Mouse (Mus musculus) hindbrain, postnatal 0 days (tissue): ENCODE measurements at regions not wholly inside any gene's neighbourhood (a gene's known extent, or its start where the extent isn't known, plus 50 kb on each side); places are given as distances from the start of the nearest gene placed in this dataset.

Source experiments
- ATAC-seq: fragments of 200-750 bp; cut with Nextera tagmentation; 2 replicates; pipeline ENCODE4 v1.8.0; 2017; ENCODE audit warnings: mild to moderate bottlenecking, moderate TSS enrichment, moderate library complexity
- DNase-seq: peaks from one replicate; pipeline ENCODE4 v3.0.0-alpha.2; 2015; ENCODE audit warnings: low spot score
- H3K27ac ChIP-seq: fragments of 300-500 bp; sonication (generic); 2 replicates; pipeline ENCODE4 v1.5.1; 2014; ENCODE audit warnings: mild to moderate bottlenecking
- H3K27me3 ChIP-seq: fragments of 300-500 bp; sonication (generic); 2 replicates; pipeline ENCODE4 v1.6.1; 2014; ENCODE audit warnings: low read length, mixed read lengths; ENCODE audit not compliant: insufficient read depth
- H3K36me3 ChIP-seq: fragments of 300-500 bp; sonication (generic); 2 replicates; pipeline ENCODE4 v1.6.1; 2014; ENCODE audit warnings: low read length, mixed read lengths; ENCODE audit not compliant: insufficient read depth
- H3K4me1 ChIP-seq: fragments of 300-500 bp; sonication (generic); 2 replicates; pipeline ENCODE4 v1.6.1; 2014; ENCODE audit warnings: antibody characterized with exemption, low read length, mixed read lengths; ENCODE audit not compliant: insufficient read depth
- H3K4me2 ChIP-seq: fragments of 300-500 bp; sonication (generic); 2 replicates; pipeline ENCODE4 v1.6.1; 2014; ENCODE audit warnings: low read depth, mild to moderate bottlenecking, low read length, moderate library complexity, mixed read lengths
- H3K4me3 ChIP-seq: fragments of 300-500 bp; sonication (generic); 2 replicates; pipeline ENCODE4 v1.5.1; 2014; ENCODE audit warnings: low read length
- H3K9ac ChIP-seq: fragments of 300-500 bp; sonication (generic); replicated peaks from 2 replicates; pipeline ENCODE4 v1.6.1; 2014; ENCODE audit warnings: mild to moderate bottlenecking, low read length, moderate library complexity, mixed read lengths
- H3K9me3 ChIP-seq: fragments of 300-500 bp; sonication (generic); 2 replicates; pipeline ENCODE4 v1.6.1; 2016; ENCODE audit warnings: low read length, mixed read lengths
- CTCF ChIP-seq: IDR thresholded peaks from 2 replicates; pipeline ENCODE4 v1.5.1; 2016; ENCODE audit warnings: antibody characterized with exemption, control low read depth, low read depth
- WGBS: fragments of 180-500 bp; shearing (Covaris S2); extraction: QIAGEN DNeasy Blood & Tissue Kit; methylation state at CpG from one replicate; pipeline ENCODE4 v1.1.7; 2014; 5-methylcytosine and 5-hydroxymethylcytosine counted together

DNA sequence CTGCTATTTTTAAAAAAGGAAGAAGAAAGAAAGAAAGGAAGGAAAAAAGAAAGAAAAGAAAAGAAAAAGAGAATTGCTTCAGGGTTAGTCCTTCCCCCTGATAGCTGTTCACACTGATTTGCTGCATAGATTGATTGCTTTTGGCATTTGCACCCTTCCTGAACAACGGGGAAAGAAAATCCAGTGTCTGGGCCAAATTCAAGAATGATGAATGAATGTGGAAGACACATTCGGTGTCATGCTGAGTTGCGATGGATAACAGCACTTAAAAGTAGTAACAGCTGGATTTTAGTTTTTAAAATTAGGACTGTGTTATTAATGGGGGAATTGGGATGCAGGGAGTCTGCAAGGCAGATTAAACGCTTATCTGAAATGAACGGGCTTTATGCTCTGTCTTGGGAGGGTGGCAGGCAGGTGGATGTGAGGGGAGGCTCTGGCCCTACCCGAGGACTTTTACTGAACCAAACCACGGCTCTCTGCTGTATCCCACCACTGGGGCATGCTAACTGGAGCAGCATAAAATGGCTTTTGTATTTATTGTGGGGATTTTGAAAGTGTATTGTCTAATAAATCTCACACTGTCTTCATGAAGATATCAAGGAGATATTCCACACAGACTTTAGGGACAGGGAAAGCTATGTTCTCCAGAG is 114.4 kb downstream of the Lca5 start:
- H3K9me3 ChIP-seq = no peaks in the 10 kb centered on the region
- no peak overlapping the region for H3K4me3 ChIP-seq
- H3K9ac ChIP-seq = no peak overlapping the region
- DNase-seq (peak; percentile 66), ATAC-seq (peak; percentile 63)
- H3K4me1 ChIP-seq = peaks cover 4% of the 10 kb centered on the region; the same call in 1 of the 2 replicates
- no peaks in the 10 kb centered on the region for H3K36me3 ChIP-seq
- peak overlapping the region; percentile 70 for H3K27ac ChIP-seq
- H3K27me3 ChIP-seq = no peaks in the 10 kb centered on the region
- WGBS = 15% methylated on average over 7 of the region's 7 CpGs
- no peak for TF ChIP-seq CTCF
- peak overlapping the region; percentile 39 for H3K4me2 ChIP-seq

DNA sequence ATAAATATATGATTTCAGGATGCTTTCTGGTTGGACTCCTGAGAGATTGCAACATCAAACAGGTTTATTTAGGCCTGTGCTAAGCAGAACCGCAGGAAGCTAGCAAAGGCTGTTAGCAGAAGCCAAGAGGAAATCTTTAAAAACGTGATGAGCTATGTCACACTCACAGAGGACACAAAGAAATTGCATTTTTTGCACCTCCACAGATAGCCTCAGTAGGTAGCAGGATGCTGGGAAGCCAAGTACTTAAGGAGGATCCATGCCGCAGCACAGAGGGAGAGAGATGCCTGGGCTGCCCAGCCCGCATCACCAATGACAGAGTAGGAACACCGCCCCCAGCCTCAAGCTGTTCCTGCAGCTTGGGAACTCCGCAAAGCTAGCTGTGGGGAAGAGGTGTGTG is 115.0 kb downstream of the Lca5 start:
- H3K4me3 ChIP-seq = no peak overlapping the region
- peak overlapping the region; percentile 39 for H3K4me2 ChIP-seq
- 0 out of 2 replicates have a peak overlapping the region, but pooled peaks have one; percentile 35 for H3K9ac ChIP-seq
- DNase-seq (peak; percentile 76), ATAC-seq (peak; percentile 88)
- peaks cover 4% of the 10 kb centered on the region; the same call in 1 of the 2 replicates for H3K4me1 ChIP-seq
- peak overlapping the region; percentile 70 for H3K27ac ChIP-seq
- H3K36me3 ChIP-seq = no peaks in the 10 kb centered on the region
- H3K9me3 ChIP-seq = no peaks in the 10 kb centered on the region
- 4% methylated on average over 6 of the region's 6 CpGs for WGBS
- peak; percentile 29; the same call in 1 of the 2 replicates for TF ChIP-seq CTCF
- no peaks in the 10 kb centered on the region for H3K27me3 ChIP-seq

DNA sequence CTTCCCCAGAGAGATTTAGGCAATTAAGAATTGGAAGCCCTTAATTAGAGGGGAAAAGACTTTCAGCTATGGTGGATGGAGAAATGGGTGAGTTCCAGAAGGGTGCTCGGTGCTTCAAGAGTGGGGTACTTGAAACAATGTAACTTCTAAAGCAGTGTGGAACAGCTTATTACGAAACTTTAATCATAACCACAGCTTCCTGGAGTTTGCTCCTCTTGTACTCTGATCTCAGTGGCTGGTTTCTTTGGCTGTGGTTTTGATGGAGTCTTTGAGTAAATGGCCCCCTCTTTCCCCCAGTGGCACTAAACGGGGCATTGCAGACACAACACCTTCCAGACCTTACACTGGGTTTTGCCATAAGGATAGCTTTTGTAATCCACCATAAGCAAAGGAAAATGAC is 116.6 kb downstream of the Lca5 start:
- no peak overlapping the region for H3K9ac ChIP-seq
- H3K4me3 ChIP-seq = no peak overlapping the region
- 75% methylated on average over 3 of the region's 3 CpGs for WGBS
- no peak for ATAC-seq
- no peak for TF ChIP-seq CTCF
- no peak overlapping the region for H3K4me2 ChIP-seq
- H3K9me3 ChIP-seq = no peaks in the 10 kb centered on the region
- no peaks in the 10 kb centered on the region for H3K27me3 ChIP-seq
- peaks cover 4% of the 10 kb centered on the region; the same call in 1 of the 2 replicates for H3K4me1 ChIP-seq
- no peak overlapping the region for H3K27ac ChIP-seq
- DNase-seq = no peak
- no peaks in the 10 kb centered on the region for H3K36me3 ChIP-seq

DNA sequence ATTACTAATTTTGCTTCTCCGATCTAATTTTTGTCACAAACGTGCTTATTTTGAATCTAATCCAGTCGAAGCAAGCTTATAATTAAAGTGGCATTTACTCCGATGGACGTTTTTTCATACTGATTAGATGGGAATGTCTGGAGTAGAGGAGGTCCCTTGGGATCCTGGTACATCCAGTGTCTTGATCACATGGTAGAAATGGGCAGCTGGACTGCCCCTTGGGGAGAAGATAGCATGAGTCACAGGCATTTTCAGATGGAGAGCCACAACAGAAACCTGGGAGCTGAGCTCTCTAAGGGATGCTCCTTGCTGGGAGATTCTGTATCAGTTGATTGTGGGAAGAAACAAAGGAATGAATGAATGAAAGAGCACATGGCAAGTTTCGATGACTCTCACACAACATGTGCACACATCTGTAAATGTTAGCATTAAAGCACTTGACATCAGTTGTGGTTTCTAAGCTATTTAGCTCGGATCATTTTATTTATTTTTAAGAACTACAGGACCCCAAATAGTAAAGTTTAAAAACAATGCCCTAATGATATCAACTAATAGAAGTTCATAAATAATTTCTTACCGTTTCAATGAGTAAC is 117.8 kb downstream of the Lca5 start:
- Histone ChIP-seq H3K9ac (no peak overlapping the region), H3K4me1 (peaks cover 4% of the 10 kb centered on the region; the same call in 1 of the 2 replicates), H3K27ac (no peak overlapping the region), H3K9me3 (no peaks in the 10 kb centered on the region), H3K27me3 (no peaks in the 10 kb centered on the region), H3K4me2 (no peak overlapping the region), H3K4me3 (no peak overlapping the region), H3K36me3 (no peaks in the 10 kb centered on the region)
- no peak for ATAC-seq
- WGBS = 74% methylated on average over 8 of the region's 8 CpGs
- DNase-seq = no peak
- TF ChIP-seq CTCF = no peak

DNA sequence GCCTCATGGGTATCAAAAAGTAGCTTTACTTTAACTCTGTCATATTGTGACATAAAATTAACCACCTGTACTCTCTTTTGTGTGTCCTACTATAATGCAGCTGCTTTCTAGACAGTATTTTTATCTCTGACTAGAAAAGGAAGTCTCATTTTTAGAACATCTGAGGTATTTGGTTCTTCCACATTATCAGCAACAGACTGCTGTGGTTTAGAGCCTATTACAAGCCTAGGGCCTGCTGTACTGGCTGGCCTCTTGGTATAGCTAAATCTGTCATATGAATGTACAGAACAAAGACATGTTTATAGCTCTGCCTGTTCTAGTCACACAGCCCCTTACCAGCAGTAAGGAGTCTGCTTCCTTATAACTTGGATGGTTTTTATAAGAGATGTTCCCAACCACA is 119.1 kb downstream of the Lca5 start:
- H3K36me3 ChIP-seq = no peaks in the 10 kb centered on the region
- H3K4me3 ChIP-seq = no peak overlapping the region
- ATAC-seq (no peak), DNase-seq (no peak)
- no peaks in the 10 kb centered on the region for H3K27me3 ChIP-seq
- TF ChIP-seq CTCF = no peak
- H3K27ac ChIP-seq = no peak overlapping the region
- H3K9me3 ChIP-seq = no peaks in the 10 kb centered on the region
- H3K4me1 ChIP-seq = peaks cover 12% of the 10 kb centered on the region; the same call in 1 of the 2 replicates
- H3K9ac ChIP-seq = no peak overlapping the region
- H3K4me2 ChIP-seq = no peak overlapping the region

DNA sequence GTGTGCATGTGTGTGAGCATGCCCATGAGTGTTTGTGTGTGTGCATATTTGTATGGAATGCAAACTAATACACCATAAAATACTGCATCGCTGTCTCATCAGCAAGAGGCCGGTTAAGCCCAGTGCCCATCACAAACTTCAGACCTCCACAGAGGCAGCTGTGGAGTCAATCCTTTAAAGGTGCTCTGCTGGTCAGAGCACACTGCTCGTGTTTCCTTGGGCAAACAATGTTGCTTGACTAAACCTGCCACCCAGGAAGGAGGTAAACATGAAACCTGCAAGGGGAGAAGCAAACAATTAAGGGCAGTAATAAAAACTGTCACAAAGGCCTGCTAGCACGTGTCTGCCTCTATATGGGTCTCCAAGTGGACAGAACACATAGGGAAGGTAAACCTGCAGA is 120.1 kb downstream of the Lca5 start:
- WGBS = 70% methylated on average over 4 of the region's 4 CpGs
- Histone ChIP-seq H3K4me3 (no peak overlapping the region), H3K36me3 (no peaks in the 10 kb centered on the region), H3K27ac (no peak overlapping the region), H3K4me1 (peaks cover 13% of the 10 kb centered on the region; the same call in 1 of the 2 replicates), H3K27me3 (no peaks in the 10 kb centered on the region), H3K9ac (no peak overlapping the region), H3K9me3 (no peaks in the 10 kb centered on the region), H3K4me2 (no peak overlapping the region)
- DNase-seq (no peak), ATAC-seq (no peak)
- TF ChIP-seq CTCF = no peak

DNA sequence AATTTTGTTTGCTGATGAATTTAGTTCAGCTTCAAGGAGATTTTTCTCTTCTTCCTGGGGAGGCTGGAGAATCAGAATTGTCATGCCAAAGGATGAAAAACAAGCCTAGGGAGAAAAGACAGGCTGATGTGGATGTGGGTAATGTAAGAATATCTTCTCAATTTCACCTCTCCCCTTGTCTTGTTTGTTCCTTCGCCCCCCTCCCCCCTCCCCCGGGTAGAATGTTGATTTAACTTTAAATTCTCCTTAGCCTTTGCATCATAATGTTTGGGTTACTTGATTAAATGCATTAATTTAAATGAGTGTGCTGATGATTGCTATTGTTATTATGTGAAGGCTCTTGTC is 124.1 kb downstream of the Lca5 start:
- no peaks in the 10 kb centered on the region for H3K27me3 ChIP-seq
- peak overlapping the region; percentile 56 for H3K27ac ChIP-seq
- H3K4me2 ChIP-seq = peak overlapping the region; percentile 45
- DNase-seq (no peak), ATAC-seq (peak; percentile 60)
- peak overlapping the region; percentile 19 for H3K4me3 ChIP-seq
- no peak for TF ChIP-seq CTCF
- no peak overlapping the region; the same call in 1 of the 2 replicates for H3K9ac ChIP-seq
- H3K9me3 ChIP-seq = no peaks in the 10 kb centered on the region
- no peaks in the 10 kb centered on the region for H3K36me3 ChIP-seq
- 25% methylated on average over 2 of the region's 2 CpGs for WGBS
- H3K4me1 ChIP-seq = peaks cover 13% of the 10 kb centered on the region; the same call in 1 of the 2 replicates
